Mouse (Mus musculus): Measurements from ENCODE around the gene Slc41a3.

- TF ChIP-seq GATA1 (IDR thresholded peaks at IDR 0.05; ENCODE audit: low read length) (no peak), TAL1 (IDR thresholded peaks at IDR 0.05; ENCODE audit: low read length) (no peak)
These were observed 75.9 kb downstream of the Slc41a3 start for GRCm38 (mm10) chr6:90680401-90680800.

All from erythroblast, embryonic 14.5 days (primary cell).